Mouse (Mus musculus): ENCODE data around the gene Col4a4.
A peak's percentile ranks its signal among the peaks of the same experiment; 100 is the strongest.

Gene Col4a4

GRCm38 (mm10) chr1:82577915-82578314 is 8.7 kb downstream of the Col4a4 start:
- no peak for DNase-seq (ENCODE audit: low read depth, low spot score)

DNA sequence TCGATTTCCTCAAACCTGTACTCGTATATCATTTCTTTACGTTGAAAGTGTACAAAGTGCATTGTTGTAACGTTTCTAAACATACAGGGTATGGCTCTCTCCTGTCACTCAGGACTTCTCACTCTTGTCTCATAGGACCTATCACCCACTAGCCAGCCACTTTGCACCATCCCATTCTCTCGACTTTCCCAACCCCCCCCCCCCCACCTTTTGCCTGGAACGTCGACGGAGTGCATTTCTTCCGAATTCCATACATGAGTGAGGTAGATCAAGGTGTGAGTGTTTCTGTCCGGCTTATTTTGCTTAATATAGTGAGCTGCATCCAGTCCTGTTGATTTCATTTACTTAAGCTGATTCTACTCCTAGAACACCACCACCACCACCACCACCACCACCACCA is 9.3 kb downstream of the Col4a4 start:
- no peak for DNase-seq (ENCODE audit: low read depth, low spot score)

DNA sequence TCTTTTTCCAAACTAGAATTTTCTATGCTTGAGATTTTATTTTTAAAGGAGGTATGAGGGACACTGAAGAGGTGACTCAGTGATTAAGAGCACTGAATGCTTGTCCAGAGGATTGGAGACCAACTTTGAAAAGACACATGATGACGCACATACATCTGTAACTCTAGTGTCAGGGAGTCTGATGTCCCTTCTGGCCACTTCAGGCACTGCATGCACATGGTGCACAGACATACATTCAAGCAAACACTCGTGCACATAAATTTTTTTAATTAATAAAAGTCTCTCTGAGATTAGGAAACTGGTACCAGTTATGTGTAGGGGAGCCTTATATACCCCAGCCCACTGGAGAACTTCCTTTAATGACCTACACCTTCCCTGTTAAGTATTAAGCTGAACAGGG is 10.5 kb downstream of the Col4a4 start:
- DNase-seq (ENCODE audit: low read depth, low spot score) = no peak

DNA sequence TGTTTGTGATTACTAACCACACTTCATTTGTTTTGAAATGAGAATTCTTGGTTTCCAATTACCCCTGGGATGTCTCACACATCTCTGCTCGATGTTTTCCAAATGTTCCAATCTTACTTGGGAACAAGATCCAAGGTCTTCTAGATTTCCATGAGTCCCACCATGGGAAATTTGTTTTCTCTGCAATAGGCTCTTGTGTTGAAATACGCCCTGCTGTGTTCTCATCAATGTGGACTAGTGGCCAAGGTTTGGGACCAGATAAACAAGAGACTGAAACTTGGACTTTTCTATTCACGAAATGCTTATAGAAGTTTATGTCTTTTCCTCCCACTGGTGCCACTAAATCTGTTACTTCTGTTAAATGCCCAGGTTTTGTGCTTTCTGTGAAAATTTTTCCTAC is 11.0 kb downstream of the Col4a4 start:
- no peak for DNase-seq (ENCODE audit: low read depth, low spot score)

GRCm38 (mm10) chr1:82571758-82572157 is 14.9 kb downstream of the Col4a4 start:
- no peak for DNase-seq (ENCODE audit: low read depth, low spot score)

DNA sequence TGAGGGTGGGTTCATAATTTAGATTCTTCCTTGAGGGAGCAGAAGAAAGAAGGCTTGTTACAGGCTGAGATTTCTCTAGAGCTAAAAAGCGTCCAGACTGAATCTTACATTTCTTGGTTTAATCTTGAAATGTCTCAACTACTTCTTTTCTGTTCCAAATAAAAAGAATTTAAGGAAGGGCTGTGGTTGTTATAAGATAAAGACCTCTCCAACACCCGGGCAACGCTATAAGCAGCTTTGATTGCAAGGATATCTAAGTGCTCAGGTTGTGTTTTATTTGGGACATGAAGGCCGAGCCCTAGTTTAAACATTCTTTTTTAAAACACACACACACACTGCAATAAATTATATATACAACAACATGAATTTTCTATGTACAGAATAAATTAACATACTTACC is 17.2 kb downstream of the Col4a4 start:
- DNase-seq (ENCODE audit: low read depth, low spot score) = no peak

GRCm38 (mm10) chr1:82560223-82560622 is 26.4 kb downstream of the Col4a4 start:
- no peak for DNase-seq (ENCODE audit: low read depth, low spot score)

DNA sequence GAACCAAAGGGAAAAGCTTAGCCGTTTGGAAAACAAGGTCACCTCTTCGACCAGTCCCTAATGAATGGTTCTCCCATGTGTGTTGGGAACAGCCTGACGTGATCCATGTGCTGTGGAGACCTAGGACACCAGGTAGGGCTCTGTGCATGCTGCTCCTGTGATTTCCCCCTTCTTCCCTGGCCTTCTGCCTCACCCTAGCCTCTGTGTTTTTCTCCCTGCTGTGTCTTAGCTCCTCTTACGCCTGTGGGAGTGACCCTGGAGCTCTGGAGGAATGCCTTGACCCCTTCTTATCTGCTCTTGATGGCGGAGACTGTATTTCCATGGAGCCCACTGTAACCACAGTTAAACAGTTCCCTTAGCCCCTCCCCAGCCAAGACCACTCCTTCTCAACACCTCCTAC is 31.8 kb downstream of the Col4a4 start:
- no peak for DNase-seq (ENCODE audit: low read depth, low spot score)

DNA sequence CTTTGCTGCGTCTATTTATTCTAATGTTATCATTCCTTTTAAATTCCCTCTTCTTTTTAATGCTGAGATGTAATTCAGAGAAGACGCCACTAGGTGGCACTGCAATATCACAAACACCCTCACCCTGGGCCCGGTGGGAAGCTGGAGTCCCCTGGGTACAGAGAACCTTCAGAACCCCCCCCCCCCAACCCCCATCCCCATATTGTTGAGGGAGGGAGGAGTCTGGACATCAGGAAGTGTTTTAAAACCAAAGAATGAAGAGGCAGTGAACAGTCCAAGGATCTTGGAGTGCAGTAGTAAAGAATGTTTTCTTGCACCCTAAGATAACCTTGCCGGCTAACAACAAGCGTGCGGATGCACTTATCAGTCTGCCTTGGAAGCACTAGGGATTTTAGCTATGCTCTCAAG is 32.2 kb downstream of the Col4a4 start:
- peak; percentile 41 for DNase-seq (ENCODE audit: low read depth, low spot score)

- DNase-seq (ENCODE audit: low read depth, low spot score) = no peak
These were observed 41.3 kb downstream of the Col4a4 start for GRCm38 (mm10) chr1:82545199-82545960.

DNA sequence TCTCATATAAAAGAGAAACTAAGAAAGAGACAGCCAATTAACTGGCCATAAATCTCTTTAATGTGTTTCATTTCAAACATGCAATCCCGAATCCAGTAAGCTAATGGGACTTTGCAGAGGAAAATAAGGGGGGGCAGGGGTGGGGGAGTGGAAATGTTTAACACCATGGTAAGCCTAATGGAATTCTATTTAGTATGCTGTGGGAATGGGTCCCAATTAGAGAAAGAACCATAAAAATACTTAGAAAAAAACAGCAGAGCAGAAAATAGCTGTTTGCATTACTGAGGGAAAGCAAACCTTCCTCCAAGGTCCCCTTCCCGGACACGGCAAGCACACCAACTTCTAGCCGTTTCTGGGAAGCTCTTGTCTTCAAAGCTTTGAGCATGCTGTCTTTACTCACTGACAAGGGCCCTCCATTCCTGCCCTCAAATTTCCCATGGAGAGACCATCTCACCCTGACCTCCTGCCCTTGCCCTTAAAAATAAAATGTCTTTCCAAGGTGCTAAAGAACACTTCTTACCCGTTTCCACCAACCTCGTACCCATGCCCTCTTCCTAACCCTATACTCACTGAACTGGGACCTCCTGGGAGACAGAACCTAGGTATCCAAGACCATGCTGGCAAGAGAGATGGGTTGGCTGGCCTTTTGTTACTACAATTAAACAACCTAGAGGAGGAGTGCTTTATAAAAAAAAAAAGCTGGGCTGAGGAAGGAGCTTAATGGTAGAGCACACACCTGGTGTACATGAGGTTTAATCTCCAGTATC is 42.0 kb downstream of the Col4a4 start:
- no peak for DNase-seq (ENCODE audit: low read depth, low spot score)

DNA sequence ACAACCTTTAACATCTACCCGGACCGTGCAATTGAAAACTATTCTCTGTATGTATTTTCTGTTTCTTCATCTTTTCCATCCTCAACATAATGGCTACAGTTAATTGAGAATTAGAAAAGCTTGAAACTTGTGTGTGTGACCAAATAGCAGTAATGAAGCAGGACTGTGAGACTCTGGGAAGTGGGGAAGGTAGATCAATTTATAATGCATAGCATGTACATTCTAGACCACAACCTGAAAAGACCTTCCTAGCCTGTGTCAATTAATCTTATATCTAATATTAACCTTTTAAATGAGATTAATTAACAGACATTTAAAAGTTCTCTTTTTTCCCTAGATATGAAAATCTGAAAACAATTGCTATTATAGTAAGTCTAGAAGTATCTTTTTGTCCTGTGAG is 42.7 kb downstream of the Col4a4 start:
- no peak for DNase-seq (ENCODE audit: low read depth, low spot score)

DNA sequence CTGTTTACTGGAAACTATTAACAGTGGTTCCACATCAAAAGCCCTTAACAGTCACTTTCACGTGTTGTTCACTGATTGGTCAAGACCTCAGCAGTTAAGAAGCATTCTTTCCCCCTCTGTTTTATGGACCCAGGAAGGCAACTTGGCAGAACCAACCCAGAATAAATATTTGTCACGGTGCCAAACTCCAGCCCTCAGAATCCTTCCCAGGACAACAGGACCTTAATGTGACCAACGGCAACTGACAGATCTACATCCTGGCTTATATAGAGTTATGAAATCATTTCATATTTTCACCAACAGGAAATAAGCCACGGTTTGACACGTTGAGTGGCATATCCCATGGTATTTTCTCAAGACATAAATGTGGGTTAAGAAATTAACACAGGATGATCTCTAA is 46.6 kb downstream of the Col4a4 start:
- DNase-seq (ENCODE audit: low read depth, low spot score) = no peak

- DNase-seq (ENCODE audit: low read depth, low spot score) = no peak
These were observed 48.8 kb downstream of the Col4a4 start for GRCm38 (mm10) chr1:82537848-82538247.

- DNase-seq (ENCODE audit: low read depth, low spot score) = no peak
These were observed 50.0 kb downstream of the Col4a4 start for GRCm38 (mm10) chr1:82536515-82537174.

DNA sequence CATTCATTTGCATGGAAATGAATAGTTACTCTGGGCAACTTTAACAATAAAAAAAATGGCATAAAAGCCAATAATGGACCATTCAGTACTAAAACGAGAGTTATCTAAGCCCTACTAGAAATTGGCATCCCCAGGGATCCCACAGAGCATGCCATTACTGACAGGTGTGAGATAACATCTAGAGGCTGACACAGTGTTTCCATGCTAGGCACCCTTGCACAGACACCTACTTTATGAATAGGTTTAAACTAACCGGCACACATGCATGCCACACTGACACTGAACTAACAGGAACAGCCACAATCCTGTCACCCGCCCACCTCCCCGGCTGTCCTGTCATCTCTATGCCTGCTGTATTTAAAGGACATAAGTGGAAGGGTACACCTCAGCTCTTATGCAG is 58.7 kb downstream of the Col4a4 start:
- no peak for DNase-seq (ENCODE audit: low read depth, low spot score)

DNA sequence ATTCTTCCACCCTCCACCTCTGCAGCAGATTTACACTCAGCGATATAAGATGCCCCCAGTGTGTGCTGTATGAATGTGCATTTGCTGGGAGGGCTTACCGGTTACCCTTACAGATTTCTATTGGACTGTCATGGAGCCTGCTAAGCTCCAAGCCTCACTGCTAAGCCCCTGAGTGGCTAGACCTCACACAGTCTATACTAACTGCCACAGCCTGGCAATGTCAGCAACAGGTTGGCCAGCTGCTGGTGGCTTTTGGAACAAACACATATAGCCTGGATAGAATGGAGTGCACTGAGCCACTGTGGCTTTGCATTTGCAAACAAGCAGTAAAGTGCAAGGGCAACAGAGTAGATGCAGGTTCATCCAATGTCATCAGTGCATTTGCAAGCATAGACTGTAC is 94.7 kb downstream of the Col4a4 start:
- DNase-seq (ENCODE audit: low read depth, low spot score) = no peak

DNA sequence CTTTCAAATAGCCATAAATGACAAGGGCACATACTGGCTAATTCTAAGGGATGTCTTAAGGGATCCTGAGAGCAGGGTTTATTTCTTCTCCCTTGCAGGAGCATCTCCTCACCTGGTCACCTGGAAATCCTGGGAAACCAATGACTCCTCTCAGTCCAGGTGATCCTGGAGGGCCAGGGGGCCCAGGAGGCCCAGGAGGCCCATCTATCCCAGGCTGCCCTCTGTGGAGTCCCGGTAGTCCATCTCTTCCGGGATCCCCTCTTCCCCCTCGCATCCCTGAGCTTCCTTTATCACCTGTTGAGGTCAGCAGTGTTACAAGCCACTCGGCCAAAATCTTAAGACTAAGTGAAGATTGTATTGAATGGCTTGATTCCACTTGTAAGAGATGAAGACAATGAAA is 100.3 kb downstream of the Col4a4 start:
- no peak for DNase-seq (ENCODE audit: low read depth, low spot score)

DNA sequence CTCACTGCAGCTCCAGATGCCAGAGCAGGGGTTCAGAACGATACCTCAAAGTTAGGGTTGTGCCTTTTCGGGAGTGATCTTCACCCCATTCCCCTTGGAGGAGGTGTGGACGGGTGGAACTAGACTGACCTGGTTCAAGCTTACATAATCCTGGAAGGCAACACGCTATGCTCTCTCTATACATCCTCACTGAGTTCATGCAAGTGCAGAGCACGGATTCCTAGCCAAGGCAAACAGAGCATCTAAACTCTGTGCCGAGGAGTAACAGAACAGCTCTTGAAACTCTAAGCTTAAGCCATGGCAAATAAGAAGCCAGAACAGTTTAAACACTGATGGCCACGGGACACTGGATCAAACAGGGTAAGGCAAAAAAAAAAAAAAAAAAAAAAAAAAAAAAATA is 104.3 kb downstream of the Col4a4 start:
- no peak for DNase-seq (ENCODE audit: low read depth, low spot score)

DNA sequence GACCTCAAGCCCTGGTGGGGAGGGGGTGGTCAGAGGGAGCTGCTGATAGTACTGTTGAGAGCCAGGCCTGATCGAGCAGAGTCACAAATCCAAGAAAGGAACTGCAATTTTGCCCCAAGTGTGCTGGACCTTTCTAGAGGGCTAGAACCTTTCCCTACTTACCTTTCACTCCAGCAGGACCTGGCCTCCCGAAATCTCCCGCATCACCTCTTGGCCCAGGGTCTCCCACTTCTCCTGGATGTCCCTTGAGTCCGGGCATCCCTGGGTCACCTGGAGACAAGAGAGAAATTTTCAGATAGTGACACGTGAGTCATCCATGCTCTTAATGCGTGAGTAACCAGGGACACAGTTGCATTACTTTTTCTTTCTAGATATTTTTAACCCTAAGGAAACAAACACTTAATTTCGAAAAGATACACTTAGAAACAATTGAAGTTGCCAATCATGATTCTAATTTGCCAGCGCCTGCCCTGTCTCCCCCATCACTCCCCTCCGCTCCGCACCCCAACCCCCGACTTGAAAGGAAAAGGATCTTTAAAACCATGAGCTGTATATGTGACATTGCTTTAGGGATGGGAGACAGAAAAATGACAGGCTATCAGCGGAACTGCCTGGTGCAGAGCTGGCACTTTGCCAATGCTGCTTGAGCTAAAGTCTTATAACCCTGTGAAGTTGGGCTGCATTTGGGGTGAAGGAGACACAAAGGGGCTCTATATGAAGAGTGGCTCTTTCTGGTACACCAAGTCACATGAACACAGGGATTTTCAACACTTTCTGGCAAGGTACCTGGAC is 106.8 kb downstream of the Col4a4 start:
- DNase-seq (ENCODE audit: low read depth, low spot score) = no peak

- no peak for DNase-seq (ENCODE audit: low read depth, low spot score)
These were observed 109.9 kb downstream of the Col4a4 start for GRCm38 (mm10) chr1:82476746-82477145.

DNA sequence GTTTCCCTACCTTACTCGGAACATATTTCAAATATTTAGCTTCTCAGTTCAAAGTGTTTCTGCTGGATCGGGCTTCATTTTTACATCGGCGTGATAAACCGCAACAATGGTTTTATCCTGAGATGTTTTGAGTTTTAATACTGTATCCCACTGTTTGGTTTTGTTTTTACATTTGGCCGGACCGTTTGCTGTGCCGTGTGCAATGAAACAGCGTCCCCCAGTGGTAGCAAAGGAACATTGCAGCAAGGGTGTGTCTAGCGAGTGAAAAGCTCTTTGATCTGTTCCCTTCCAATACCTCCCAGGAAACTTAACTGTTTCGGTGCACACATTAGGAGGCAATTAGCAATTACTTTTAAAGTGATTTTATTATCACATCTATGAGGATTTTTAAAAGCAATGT is 110.4 kb downstream of the Col4a4 start:
- peak; percentile 7 for DNase-seq (ENCODE audit: low read depth, low spot score)
